Mouse (Mus musculus) left cerebral cortex, adult 11 months (tissue): ENCODE measurements at regions not wholly inside any gene's neighbourhood (a gene's known extent, or its start where the extent isn't known, plus 50 kb on each side); places are given as distances from the start of the nearest gene placed in this dataset.

Experiments
- DNase-seq: peaks from one replicate; pipeline ENCODE4 v3.0.0; 2022; ENCODE audit warnings: low spot score

GRCm38 (mm10) chr1:47094498-47094897 lies 201.8 kb upstream of the Slc39a10 start:
- DNase-seq: no peak

GRCm38 (mm10) chr1:47093289-47093947 lies 200.8 kb upstream of the Slc39a10 start:
- no peak for DNase-seq

- no peak for DNase-seq
These were observed 183.8 kb upstream of the Slc39a10 start for GRCm38 (mm10) chr1:47076423-47076822.

GRCm38 (mm10) chr1:47058149-47058548 lies 165.5 kb upstream of the Slc39a10 start:
- DNase-seq: no peak

GRCm38 (mm10) chr1:47057344-47057743 lies 164.7 kb upstream of the Slc39a10 start:
- no peak for DNase-seq

DNA sequence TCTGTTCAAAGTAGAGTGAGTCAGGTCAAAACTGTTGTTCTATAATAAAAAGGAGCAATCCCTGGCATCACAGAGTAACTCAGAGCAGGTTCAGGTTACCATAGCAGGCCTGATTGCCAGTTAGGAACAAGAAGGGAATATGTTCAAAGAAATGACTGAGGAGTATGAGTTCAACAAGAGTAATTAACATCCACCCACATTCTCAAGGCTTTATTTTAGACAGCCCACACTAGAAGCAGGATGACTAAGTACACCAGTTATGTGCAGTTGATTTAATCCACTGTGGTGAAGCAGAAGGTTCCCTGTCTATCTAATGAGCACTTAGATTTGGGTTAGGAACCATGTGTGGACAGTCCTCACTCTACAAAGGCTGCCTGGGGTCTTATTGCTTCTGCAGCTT lies 158.5 kb upstream of the Slc39a10 start:
- DNase-seq: peak; percentile 32

DNA sequence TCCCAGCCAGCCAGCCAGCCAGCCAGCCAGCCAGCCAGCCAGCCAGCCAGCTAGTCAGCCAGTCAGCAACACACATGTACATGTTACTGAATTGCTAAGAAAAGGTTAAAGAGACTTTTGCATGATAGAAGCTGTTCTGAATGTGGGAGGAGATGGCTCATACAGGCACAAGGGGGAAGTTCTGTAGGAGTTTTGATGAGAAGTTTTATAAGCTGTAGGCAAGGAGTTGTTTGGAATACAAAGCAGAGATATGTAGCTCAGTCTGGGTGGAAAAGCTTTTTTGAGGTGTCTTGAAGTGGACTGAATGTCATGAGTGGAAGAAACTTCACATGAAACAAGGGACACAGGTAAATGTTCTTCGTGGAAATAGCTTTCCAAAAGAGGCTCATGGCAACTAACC lies 157.8 kb upstream of the Slc39a10 start:
- DNase-seq: no peak

DNA sequence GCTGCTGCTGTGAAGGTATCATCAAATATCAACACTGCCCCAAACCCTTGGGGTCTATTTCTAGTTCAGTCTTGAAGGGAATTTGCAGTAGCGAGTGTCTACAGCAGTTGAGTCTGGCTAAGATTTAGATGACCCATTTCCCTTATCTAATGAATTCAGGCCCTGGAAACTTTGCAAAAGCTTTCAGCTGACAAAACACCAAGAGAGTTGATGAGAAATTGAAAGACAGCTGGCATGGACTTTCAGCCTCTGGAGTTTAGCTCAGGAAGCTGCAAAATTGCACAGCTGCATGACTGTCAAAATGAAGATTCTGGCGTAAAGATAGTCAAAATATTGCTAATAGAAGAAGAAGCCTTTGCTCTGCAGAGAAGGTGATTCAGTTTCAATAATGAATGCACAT lies 144.9 kb upstream of the Slc39a10 start:
- DNase-seq: no peak

- no peak for DNase-seq
These were observed 126.7 kb upstream of the Slc39a10 start for GRCm38 (mm10) chr1:47019356-47019755.

DNA sequence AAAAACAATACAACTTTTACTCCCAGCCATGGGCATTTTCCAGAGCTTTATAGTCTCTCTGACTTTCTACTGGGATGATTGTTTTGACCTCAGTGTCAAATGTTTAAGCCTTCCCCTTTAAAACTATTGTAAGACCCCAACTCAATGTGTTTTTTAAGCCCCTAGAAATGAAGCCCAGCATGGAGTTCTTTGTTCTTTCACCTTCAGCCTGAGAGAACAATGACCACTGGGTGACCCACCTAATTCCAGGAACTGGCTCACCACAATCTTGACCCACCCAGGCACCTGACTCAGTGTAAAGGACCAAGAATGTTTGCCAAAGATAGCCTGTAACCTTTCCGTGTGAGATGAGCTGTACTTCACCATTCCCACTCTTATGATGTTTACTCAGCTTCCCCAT lies 121.9 kb upstream of the Slc39a10 start:
- DNase-seq: no peak

- DNase-seq: no peak
These were observed 111.1 kb upstream of the Slc39a10 start for GRCm38 (mm10) chr1:47003746-47004145.

DNA sequence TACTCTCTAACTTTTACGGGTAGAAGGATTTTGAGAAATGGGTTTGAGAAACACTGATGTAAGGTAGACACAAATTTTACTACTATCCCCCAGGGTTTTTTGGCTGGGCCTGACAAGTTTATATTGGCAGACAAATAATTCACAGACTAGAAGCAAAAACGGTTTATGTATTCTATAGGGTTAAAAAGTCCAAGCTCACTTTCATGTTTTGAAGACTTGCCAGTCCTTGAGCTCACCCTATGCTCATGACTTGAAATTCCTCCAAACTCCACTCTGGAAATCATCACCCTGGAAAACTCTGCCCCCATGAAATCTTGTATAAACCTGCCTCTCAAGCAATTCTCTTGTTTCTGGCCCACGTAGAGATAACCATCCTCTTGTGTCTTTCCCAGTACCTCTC lies 106.7 kb upstream of the Slc39a10 start:
- DNase-seq: no peak

- no peak for DNase-seq
These were observed 93.3 kb upstream of the Slc39a10 start for GRCm38 (mm10) chr1:46985978-46986377.

DNA sequence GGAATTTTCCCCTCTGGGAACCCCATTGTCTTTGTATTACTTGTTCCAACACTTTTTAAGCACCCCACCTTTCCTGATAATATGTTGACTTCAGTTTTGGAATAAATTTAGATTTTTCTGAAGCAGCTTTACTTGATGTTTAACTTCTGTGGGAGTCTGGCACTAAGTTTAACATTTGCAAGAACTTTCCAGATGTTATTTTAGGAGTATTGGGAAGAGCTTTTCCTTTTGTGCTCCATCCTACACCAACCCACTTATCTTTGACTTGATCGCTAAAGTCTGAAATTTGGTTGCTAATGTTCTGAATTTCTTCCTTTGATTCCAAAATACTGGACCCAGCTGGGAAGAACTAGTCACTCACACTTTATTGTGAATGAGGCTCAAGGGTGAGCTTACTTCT lies 90.4 kb upstream of the Slc39a10 start:
- no peak for DNase-seq

GRCm38 (mm10) chr1:46970470-46970869 lies 77.8 kb upstream of the Slc39a10 start:
- DNase-seq: no peak

- no peak for DNase-seq
These were observed 75.7 kb upstream of the Slc39a10 start for GRCm38 (mm10) chr1:46968361-46968760.

DNA sequence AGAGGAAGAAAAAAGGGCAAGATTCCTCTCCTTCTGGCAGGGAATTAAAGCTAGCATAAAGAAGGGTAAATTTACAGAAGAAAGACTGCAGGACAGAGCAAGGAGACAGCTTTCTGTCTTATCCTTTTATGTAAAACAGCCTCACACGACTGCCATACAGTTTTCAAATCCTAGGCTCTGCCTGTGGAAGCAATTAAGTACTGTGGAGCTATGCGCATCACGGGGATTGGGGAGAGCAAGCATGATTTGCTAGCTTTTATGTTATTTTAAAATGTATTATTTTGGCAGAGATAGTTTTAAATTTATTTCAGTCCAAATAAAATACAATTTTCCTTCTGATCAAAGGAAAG lies 74.2 kb upstream of the Slc39a10 start:
- DNase-seq: no peak

DNA sequence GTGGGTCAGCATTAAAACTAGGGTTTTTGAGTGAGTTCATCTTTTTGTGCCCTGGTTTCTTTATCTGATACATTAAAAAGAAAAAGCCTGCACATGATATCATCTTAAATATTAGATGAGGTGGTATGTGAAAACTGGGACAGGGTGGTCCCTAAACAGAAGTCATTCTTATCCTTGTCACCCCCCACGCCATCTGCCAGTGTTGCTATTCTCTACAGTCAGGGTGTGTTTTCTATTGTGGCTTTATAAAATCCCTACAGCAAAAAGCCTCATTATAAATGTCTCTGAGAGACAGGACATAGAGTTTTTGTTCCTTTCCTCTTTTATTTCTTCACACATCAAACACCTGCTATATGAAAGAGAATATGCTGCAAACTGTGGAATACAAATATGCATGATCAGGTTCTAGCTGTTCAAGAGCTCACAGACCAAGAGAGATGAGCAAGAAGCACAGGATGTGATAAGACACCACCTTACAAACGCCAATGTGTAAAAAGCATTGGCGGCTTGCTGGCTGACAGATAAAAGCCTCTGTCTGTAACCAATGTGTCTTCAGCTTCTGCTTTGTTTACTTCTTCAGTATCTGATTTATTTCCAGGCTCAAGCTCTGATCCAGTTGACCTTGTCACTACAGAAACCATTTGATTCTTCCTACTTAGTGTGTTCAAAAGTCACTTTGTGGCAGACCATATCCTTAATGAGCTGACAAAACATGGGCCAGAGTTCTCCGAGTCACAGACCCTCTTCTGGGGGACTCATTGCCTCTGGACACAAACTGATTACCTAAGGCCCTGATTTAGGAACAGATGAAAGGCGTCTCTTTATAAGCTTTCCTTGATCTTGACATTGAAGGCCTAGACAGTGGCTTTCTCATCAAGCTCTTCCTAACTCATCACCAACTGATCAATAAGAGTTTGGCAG lies 73.6 kb upstream of the Slc39a10 start:
- peak; percentile 46 for DNase-seq

DNA sequence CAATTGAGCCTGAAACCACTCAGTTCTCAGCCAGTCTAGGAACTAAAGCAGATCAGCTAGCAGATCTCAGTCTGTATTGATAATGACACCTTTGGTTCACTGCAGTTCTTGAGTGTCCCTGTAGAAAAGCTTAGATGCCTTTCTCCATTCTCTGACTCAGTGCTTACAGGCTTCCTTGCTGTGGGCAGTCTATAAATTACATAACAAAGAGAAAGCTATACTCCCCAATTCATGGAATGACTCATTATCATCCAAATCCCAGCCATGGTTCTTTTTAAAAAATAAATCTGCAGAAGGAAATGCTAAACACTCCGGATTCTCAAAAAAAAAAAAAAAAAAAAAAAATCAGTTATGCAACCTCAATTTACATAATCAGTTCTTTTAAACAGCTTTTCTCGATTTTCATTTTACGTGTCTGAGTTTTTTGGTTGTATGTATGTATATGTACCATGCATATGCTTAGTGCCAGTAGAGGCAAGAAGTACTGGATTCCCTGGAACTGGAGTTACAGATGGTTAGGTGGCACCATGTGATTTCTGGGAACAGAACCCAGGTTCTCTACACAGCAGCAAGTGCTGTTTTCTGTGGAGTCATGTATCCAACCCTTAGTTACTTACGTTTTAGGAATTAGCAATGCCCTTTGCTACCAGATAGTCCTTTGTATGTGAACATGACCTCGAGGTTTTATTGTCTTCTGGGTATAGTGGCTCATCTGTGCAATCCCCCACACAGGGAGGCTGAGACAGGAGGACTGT lies 71.5 kb upstream of the Slc39a10 start:
- DNase-seq: peak; percentile 40
